In genomic region chr12:32795765-32796471, GRCm38 (mm10) we compare ENCODE assay signal across 10 mouse cellular contexts. TPM values are rescaled to one million over a fixed set of nuclear protein-coding genes. Genes with fewer than 3 reads are reported as not detected.
DNase-seq lines count a peak whose midpoint lies in the region; ATAC-seq lines count a peak whose summit lies in the region.
"Had no signal": no experiment of that assay in that cellular context is flagged by ENCODE, and none has a peak within 500 bp of the region (broad histone marks: within the 10 kb centered on the region; RNA-seq: fewer than 3 reads in every experiment).

No protein-coding gene starts in this region.

- peak; percentile 79 for ATAC-seq in megakaryocyte progenitor cell, adult 5-6 weeks (replicated peaks; ENCODE audit: poor library complexity)

- peak; percentile 13 for DNase-seq in heart, adult 8-10 months (ENCODE audit: low spot score)
- no peak for DNase-seq in heart, postnatal 4 days
- peak; percentile 38 for DNase-seq in CD4-positive helper T cell, adult 2 months (ENCODE audit: low read depth, low spot score)
- peak; percentile 4 for DNase-seq in c-Kit-positive CD71-negative TER-119-negative erythroid progenitor cells, embryonic 14.5 days (ENCODE audit: low read depth)
- DNase-seq in layer of hippocampus, adult 18-20 months (ENCODE audit: low spot score in 2 of 2): no peak
- DNase-seq in gastrocnemius, adult 8-10 months (ENCODE audit: low spot score in 2 of 2): no peak
- DNase-seq in embryo, embryonic 10 days (ENCODE audit: low spot score): no peak
- DNase-seq: gastrocnemius, postnatal 36 days; kidney, postnatal 4 days had no signal

RNA-seq across cellular contexts. Expression of gene Nampt, which starts 23.4 kb away (rescaled TPM):
- total RNA-seq in heart, adult 8-10 months (2022): 100 to 1,000 TPM; 154 to 156 (median 155) TPM
- 10 to 100 TPM; 17.5 to 20.0 TPM for total RNA-seq in heart, postnatal 4 days (2021)
- total RNA-seq in megakaryocyte progenitor cell, adult 5-6 weeks (2015): 52.1 and 55.0 TPM in 2 replicates
- total RNA-seq in megakaryocyte progenitor cell, adult 5-6 weeks (2017): 58.7 and 62.1 TPM in 2 replicates
- total RNA-seq in layer of hippocampus, adult 18-20 months (2021): 10 to 100 TPM; 43.4 to 43.8 TPM
- total RNA-seq in gastrocnemius, adult 8-10 months (2022): 10 to 100 TPM; 74.9 to 84.8 (median 79.8) TPM

Comparison
In these comparisons a context has a peak if more than half of its experiments do, and no peak if none do; other contexts are left out.
1. DNase-seq: peak in heart, adult 8-10 months (single experiment), CD4-positive helper T cell, adult 2 months (single experiment) and c-Kit-positive CD71-negative TER-119-negative erythroid progenitor cells, embryonic 14.5 days (single experiment); none in heart, postnatal 4 days (single experiment), layer of hippocampus, adult 18-20 months (0 of 2), gastrocnemius, adult 8-10 months (0 of 2) and embryo, embryonic 10 days (single experiment).